Mouse (Mus musculus) cerebellum, adult 2 months (tissue): ENCODE measurements around the gene Mlf2. TPM values are rescaled to one million over a fixed set of nuclear protein-coding genes. Genes with fewer than 3 reads are reported as not detected.

Experiments
- DNase-seq, 2 experiments: peaks; one replicate each; pipeline ENCODE4 v3.0.0; 2021
- H3K27ac ChIP-seq: fragments of 200-500 bp; 2 replicates; pipeline ENCODE4 v1.5.1; 2012; ENCODE audit warnings: low read length, control low read depth, inconsistent platforms; ENCODE audit not compliant: insufficient read depth
- H3K27me3 ChIP-seq: fragments of 200-500 bp; 2 replicates; pipeline ENCODE4 v1.6.1; 2012; ENCODE audit warnings: inconsistent platforms, mild to moderate bottlenecking, low read length, moderate library complexity; ENCODE audit not compliant: control insufficient read depth, insufficient read depth
- H3K4me1 ChIP-seq: fragments of 200-500 bp; 2 replicates; pipeline ENCODE4 v1.6.1; 2011; ENCODE audit warnings: low read length; ENCODE audit not compliant: control insufficient read depth, insufficient read depth
- H3K4me3 ChIP-seq: fragments of 200-500 bp; replicated peaks from 2 replicates; pipeline ENCODE3; 2011; ENCODE audit warnings: mild to moderate bottlenecking, low read depth, low read length, control low read depth; ENCODE audit not compliant: insufficient read depth
- CTCF ChIP-seq: fragments of 200-500 bp; IDR thresholded peaks from 2 replicates; pipeline ENCODE4 v1.5.1; 2011; ENCODE audit warnings: low read depth, mild to moderate bottlenecking, control low read depth, low read length, moderate library complexity, borderline replicate concordance; ENCODE audit not compliant: insufficient read depth
- POLR2A ChIP-seq: fragments of 200-500 bp; IDR thresholded peaks from 2 replicates; pipeline ENCODE4 v1.6.1; 2011; ENCODE audit warnings: low read length, control low read depth, borderline replicate concordance; ENCODE audit not compliant: insufficient read depth
- WGBS: fragments of 180-500 bp; shearing (Covaris S2); methylation state at CpG from one replicate; pipeline ENCODE4 v1.1.7; 2018; 5-methylcytosine and 5-hydroxymethylcytosine counted together
- polyA plus RNA-seq: library from polyadenylated mRNA; depleted of rRNA; stranded (reverse); fragments of >200 nt; gene quantifications from 2 replicates; pipeline ENCODE4 v1.2.3, GENCODE M21; 2012

Gene Mlf2
- polyA plus RNA-seq, 1 experiment, result 669 TPM

DNA sequence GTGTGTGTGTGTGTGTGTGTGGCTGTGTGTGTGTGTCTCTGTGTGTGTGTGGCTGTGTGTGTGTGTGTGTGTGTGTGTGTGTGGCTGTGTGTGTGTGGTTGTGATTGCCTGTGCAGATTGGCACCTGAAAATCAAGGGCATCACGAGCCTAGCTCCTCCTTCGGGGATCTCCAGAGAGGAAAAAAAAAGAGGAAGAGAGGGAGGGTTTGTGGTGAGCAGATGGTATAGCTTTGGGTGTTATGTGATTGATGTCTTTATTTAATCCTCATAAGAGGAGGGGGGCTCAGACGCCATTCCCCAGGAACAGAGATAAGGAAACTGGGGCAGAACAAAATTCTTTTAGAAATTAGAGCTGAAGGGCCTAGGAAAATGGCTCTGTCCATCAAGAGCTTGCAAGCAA is 32.8 kb upstream of the Mlf2 start:
- WGBS, result 49% methylated on average over 3 of the region's 3 CpGs
- H3K27me3 ChIP-seq, result no peaks in the 10 kb centered on the region
- H3K27ac ChIP-seq, result no peak overlapping the region
- no peak for DNase-seq
- TF ChIP-seq CTCF (no peak), POLR2A (no peak)
- no peak overlapping the region for H3K4me3 ChIP-seq
- 0 out of 2 replicates have a peak, but pooled peaks cover 3% of the 10 kb centered on the region for H3K4me1 ChIP-seq

DNA sequence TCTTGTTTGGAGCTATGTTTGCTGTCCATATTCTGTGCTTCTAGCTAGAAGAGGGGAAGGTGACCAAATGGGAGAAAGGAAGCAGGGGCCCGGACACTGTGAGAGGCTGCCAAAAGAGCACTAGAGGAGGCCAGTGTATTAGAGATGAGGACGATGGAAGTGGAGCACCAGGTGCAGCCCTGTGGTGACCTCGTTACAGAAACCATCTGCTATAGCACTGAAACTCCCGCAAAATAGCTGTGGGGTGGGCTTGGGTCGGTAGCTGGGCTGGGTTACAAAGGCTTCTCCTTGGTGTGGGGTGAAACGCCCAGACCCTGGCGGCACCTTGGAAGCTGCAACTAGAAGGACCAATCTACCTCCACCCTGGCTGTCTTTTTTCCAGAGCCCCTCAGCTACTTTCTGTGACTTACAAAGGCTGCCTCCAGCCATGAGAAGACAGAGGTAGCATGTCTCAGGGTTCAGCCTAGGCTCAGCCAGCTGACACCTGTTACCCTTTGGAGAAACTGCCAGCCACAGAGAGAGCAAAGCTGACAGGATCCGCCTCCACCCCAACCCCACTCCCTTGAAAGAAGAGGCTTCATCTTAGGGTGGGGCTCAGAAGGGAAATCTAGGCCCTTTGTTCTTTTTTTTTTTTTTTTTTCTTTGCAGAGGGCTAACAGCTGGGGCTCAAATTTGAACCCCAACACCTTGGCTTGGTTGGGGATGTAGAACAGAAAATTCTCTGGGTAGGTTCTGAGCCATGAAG is 31.0 kb upstream of the Mlf2 start:
- peak overlapping the region; percentile 15; the same call in 1 of the 2 replicates for H3K27ac ChIP-seq
- H3K4me1 ChIP-seq, result peaks cover 9% of the 10 kb centered on the region; the same call in 1 of the 2 replicates
- H3K27me3 ChIP-seq, result no peaks in the 10 kb centered on the region
- no peak overlapping the region for H3K4me3 ChIP-seq
- DNase-seq, result peak; percentile 52 to 55
- 22% methylated on average over 8 of the region's 8 CpGs for WGBS
- TF ChIP-seq POLR2A (no peak), CTCF (no peak)

- peak in 1 of 2 experiments; percentile 48 for DNase-seq
- Histone ChIP-seq H3K27ac (no peak overlapping the region), H3K4me3 (no peak overlapping the region), H3K4me1 (peaks cover 15% of the 10 kb centered on the region), H3K27me3 (no peaks in the 10 kb centered on the region)
- WGBS, result 54% methylated on average over 10 of the region's 10 CpGs
- TF ChIP-seq POLR2A, result no peak
- TF ChIP-seq CTCF, result no peak
Observed at GRCm38 (mm10) chr6:124900801-124901480, 30.2 kb upstream of the Mlf2 start.

- DNase-seq, result no peak
- TF ChIP-seq CTCF, result no peak
- no peak for TF ChIP-seq POLR2A
- H3K27me3 ChIP-seq, result no peaks in the 10 kb centered on the region
- no peak overlapping the region for H3K27ac ChIP-seq
- H3K4me3 ChIP-seq, result no peak overlapping the region
- H3K4me1 ChIP-seq, result peaks cover 15% of the 10 kb centered on the region
Observed at GRCm38 (mm10) chr6:124901851-124902250, 29.3 kb upstream of the Mlf2 start.

DNA sequence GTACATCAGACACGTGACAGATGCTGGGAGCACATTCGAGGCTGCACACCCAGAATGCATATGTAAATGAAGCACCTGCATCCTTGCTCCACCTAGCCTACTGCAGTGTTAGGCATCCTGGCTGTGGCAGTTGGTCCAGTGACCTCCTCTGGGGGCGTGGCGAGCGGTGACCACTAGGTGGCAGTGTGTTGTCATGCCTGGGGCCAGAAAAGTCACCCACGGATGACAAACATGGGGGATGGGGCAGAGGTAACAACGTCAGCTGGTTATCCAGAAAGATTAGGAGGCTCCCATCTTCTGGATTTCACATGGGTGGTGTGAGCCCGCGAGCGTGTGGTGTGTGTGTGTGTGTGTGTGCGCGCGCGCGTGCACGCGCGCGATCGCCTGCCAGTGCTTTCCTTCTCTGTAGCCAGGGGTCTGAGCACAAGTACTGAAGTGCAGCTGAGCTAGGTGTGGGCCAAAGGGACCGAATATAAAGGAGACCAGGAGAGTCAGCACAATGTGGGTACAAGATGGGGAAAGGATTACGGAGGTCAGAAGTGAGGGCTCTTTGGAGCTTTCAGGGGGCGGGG is 27.5 kb upstream of the Mlf2 start:
- WGBS, result under 1% methylated on average over 23 of the region's 23 CpGs

GRCm38 (mm10) chr6:124904161-124904981 is 26.8 kb upstream of the Mlf2 start:
- Histone ChIP-seq H3K27me3 (no peaks in the 10 kb centered on the region), H3K4me1 (peaks cover 15% of the 10 kb centered on the region), H3K4me3 (peak overlapping the region; percentile 71), H3K27ac (peak overlapping the region; percentile 99)
- WGBS, result 4% methylated on average over 24 of the region's 24 CpGs
- peak; percentile 82 to 90 for DNase-seq
- no peak for TF ChIP-seq POLR2A
- peak; percentile 73 for TF ChIP-seq CTCF

More for the DNA sequence above, 27.5 kb upstream of the Mlf2 start:
- peak; percentile 96 to 99 for DNase-seq
- Histone ChIP-seq H3K27ac (peak overlapping the region; percentile 99), H3K4me1 (peaks cover 15% of the 10 kb centered on the region), H3K27me3 (no peaks in the 10 kb centered on the region), H3K4me3 (peak overlapping the region; percentile 71)
- peak; percentile 54; the same call in 1 of the 2 replicates for TF ChIP-seq POLR2A
- TF ChIP-seq CTCF, result peak; percentile 96

GRCm38 (mm10) chr6:124904991-124905860 is 26.0 kb upstream of the Mlf2 start:
- no peaks in the 10 kb centered on the region for H3K27me3 ChIP-seq
- DNase-seq, result peak; percentile 46 to 49
- peak overlapping the region; percentile 50 for H3K4me3 ChIP-seq
- TF ChIP-seq CTCF, result no peak
- TF ChIP-seq POLR2A, result no peak
- H3K27ac ChIP-seq, result peak overlapping the region; percentile 97
- WGBS, result 14% methylated on average over 16 of the region's 16 CpGs
- peaks cover 15% of the 10 kb centered on the region for H3K4me1 ChIP-seq
